Mouse (Mus musculus) ES-E14 (cell line): ENCODE data around the gene Hoxd12. TPM values are rescaled to one million over a fixed set of nuclear protein-coding genes. Genes with fewer than 3 reads are reported as not detected.
A peak's percentile ranks its signal among the peaks of the same experiment; 100 is the strongest.

Experiments used
- DNase-seq: peaks from one replicate; pipeline ENCODE4 v3.0.0-alpha.2; 2013; ENCODE audit warnings: low read depth, low spot score
- H3K27ac ChIP-seq: 2 replicates; pipeline ENCODE4 v1.5.1; 2012; ENCODE audit warnings: low read depth, mild to moderate bottlenecking, low read length, moderate library complexity, mixed read lengths; ENCODE audit not compliant: poor library complexity, insufficient read depth, severe bottlenecking
- H3K36me3 ChIP-seq: 2 replicates; pipeline ENCODE4 v1.6.1; 2012; ENCODE audit warnings: mild to moderate bottlenecking, low read length, moderate library complexity, mixed read lengths; ENCODE audit not compliant: control insufficient read depth, poor library complexity, insufficient read depth, severe bottlenecking
- H3K4me1 ChIP-seq, 2 experiments: fragments of 150-350 bp in 1 of 2; sonication (generic) in 1 of 2; 2 replicates each; pipeline ENCODE4 v1.6.1; 2012; ENCODE audit warnings: low read length in 2 of 2, mild to moderate bottlenecking in 1 of 2, mixed read lengths in 1 of 2; ENCODE audit not compliant: control insufficient read depth in 2 of 2, insufficient read depth in 2 of 2, poor library complexity in 1 of 2
- H3K4me3 ChIP-seq, 2 experiments: fragments of 150-350 bp in 1 of 2; sonication (generic) in 1 of 2; 2 replicates each; pipeline ENCODE4 v1.5.1; 2012; ENCODE audit warnings: low read length in 2 of 2, low read depth in 1 of 2, mild to moderate bottlenecking in 1 of 2, mixed read lengths in 1 of 2; ENCODE audit not compliant: insufficient read depth in 1 of 2, poor library complexity in 1 of 2, severe bottlenecking in 1 of 2
- H3K9ac ChIP-seq: 2 replicates; pipeline ENCODE4 v1.6.1; 2012; ENCODE audit warnings: low read depth, mild to moderate bottlenecking, low read length, mixed read lengths; ENCODE audit not compliant: poor library complexity, insufficient read depth, severe bottlenecking
- H3K9me3 ChIP-seq: fragments of 150-350 bp; sonication (generic); 2 replicates; pipeline ENCODE4 v1.6.1; 2012; ENCODE audit warnings: low read depth, mild to moderate bottlenecking, low read length; ENCODE audit not compliant: control insufficient read depth, insufficient read depth
- CHD2 ChIP-seq: IDR thresholded peaks from 2 replicates; pipeline ENCODE4 v1.6.1; 2014; ENCODE audit warnings: mild to moderate bottlenecking, low read depth, low read length, inconsistent platforms
- HCFC1 ChIP-seq: IDR thresholded peaks from 2 replicates; pipeline ENCODE4 v1.6.1; 2012; ENCODE audit warnings: low read length, inconsistent platforms, borderline replicate concordance; ENCODE audit not compliant: insufficient read depth
- MAFK ChIP-seq: IDR thresholded peaks from 2 replicates; pipeline ENCODE4 v1.6.1; 2014; ENCODE audit warnings: mild to moderate bottlenecking, low read depth, low read length, inconsistent platforms; ENCODE audit not compliant: insufficient read depth
- ZC3H11A ChIP-seq: IDR thresholded peaks from 2 replicates; pipeline ENCODE4 v1.6.1; 2012; ENCODE audit warnings: low read depth, mild to moderate bottlenecking, inconsistent platforms, low read length, borderline replicate concordance
- ZNF384 ChIP-seq: IDR thresholded peaks from 2 replicates; pipeline ENCODE4 v1.6.1; 2012; ENCODE audit warnings: low read depth, low read length, inconsistent platforms
- in situ Hi-C, 2 experiments: fragments of 600-800 bp; cut with MboI; formaldehyde crosslinking; loops; one replicate each; pipeline ENCODE4 v1.15.1; 2025; ENCODE audit warnings: low sequenced_read_pairs in 2 of 2, inconsistent platforms in 1 of 2; ENCODE audit not compliant: unreplicated experiment in 2 of 2
- total RNA-seq: library from RNA; depleted of rRNA; stranded (reverse); fragments of 300-350 nt; gene quantifications from 2 replicates; pipeline ENCODE4 v1.2.3, GENCODE M21; 2012

Hoxd12 gene
- total RNA-seq, 1 experiment, result not detected

- Histone ChIP-seq H3K4me1 (peaks cover 0 to 3% of the 10 kb centered on the region in 2 experiments; a peak in 1 of 4 replicates), H3K9ac (no peak overlapping the region), H3K9me3 (no peaks in the 10 kb centered on the region), H3K27ac (no peak overlapping the region), H3K4me3 (no peak overlapping the region), H3K36me3 (no peaks in the 10 kb centered on the region)
- in situ Hi-C loops, result loop anchor here in 1 of 2 experiments (25.0 kb wide), 1 partner anchor 888 kb away; no protein-coding TSS in a partner anchor
- no peak for DNase-seq
- no peak for TF ChIP-seq ZNF384
- TF ChIP-seq MAFK, result no peak
- no peak for TF ChIP-seq CHD2
- TF ChIP-seq ZC3H11A, result no peak
- TF ChIP-seq HCFC1, result no peak
Measured at GRCm38 (mm10) chr2:74699053-74699430, 24.2 kb downstream of the Hoxd12 start.

GRCm38 (mm10) chr2:74699664-74700545 is 25.1 kb downstream of the Hoxd12 start:
- Histone ChIP-seq H3K4me1 (peaks cover 0 to 4% of the 10 kb centered on the region in 2 experiments; a peak in 1 of 4 replicates), H3K9me3 (no peaks in the 10 kb centered on the region), H3K4me3 (no peak overlapping the region), H3K27ac (no peak overlapping the region), H3K36me3 (no peaks in the 10 kb centered on the region), H3K9ac (no peak overlapping the region)
- in situ Hi-C loops, result loop anchor here (5.0 to 25.0 kb wide), 3 partner anchors 442 to 887 kb away; no protein-coding TSS in a partner anchor
- DNase-seq, result no peak
- no peak for TF ChIP-seq MAFK
- no peak for TF ChIP-seq CHD2
- no peak for TF ChIP-seq HCFC1

- in situ Hi-C loops, result loop anchor here (5.0 to 25.0 kb wide), 3 partner anchors 442 to 887 kb away; no protein-coding TSS in a partner anchor
- Histone ChIP-seq H3K27ac (no peak overlapping the region), H3K4me3 (no peak overlapping the region), H3K4me1 (peaks cover 0 to 4% of the 10 kb centered on the region in 2 experiments; a peak in 1 of 4 replicates), H3K36me3 (no peaks in the 10 kb centered on the region), H3K9me3 (no peaks in the 10 kb centered on the region), H3K9ac (no peak overlapping the region)
- DNase-seq, result no peak
- TF ChIP-seq ZNF384 (no peak), HCFC1 (no peak), CHD2 (no peak), MAFK (no peak), ZC3H11A (no peak)
Measured at GRCm38 (mm10) chr2:74700546-74701112, 25.8 kb downstream of the Hoxd12 start.

GRCm38 (mm10) chr2:74701949-74702819 is 27.4 kb downstream of the Hoxd12 start:
- TF ChIP-seq MAFK (no peak), ZC3H11A (peak; percentile 80; the same call in 1 of the 2 replicates)
- no peak for DNase-seq
- Histone ChIP-seq H3K9me3 (no peaks in the 10 kb centered on the region), H3K4me3 (no peak overlapping the region), H3K4me1 (peaks cover 0 to 7% of the 10 kb centered on the region in 2 experiments; a peak in 1 of 4 replicates), H3K27ac (no peak overlapping the region), H3K36me3 (no peaks in the 10 kb centered on the region), H3K9ac (no peak overlapping the region)
- in situ Hi-C loops, result loop anchor here (5.0 to 25.0 kb wide), 3 partner anchors 440 to 885 kb away; no protein-coding TSS in a partner anchor
